Mouse (Mus musculus) kidney, adult 2 months (tissue): ENCODE measurements at regions not wholly inside any gene's neighbourhood (a gene's known extent, or its start where the extent isn't known, plus 50 kb on each side); places are given as distances from the start of the nearest gene placed in this dataset.

Source experiments
- DNase-seq: peaks from one replicate; pipeline ENCODE4 v3.0.0; 2021
- H3K27ac ChIP-seq: fragments of 200-500 bp; 2 replicates; pipeline ENCODE4 v1.5.1; 2012; ENCODE audit warnings: low read depth, low read length, control low read depth, inconsistent platforms; ENCODE audit not compliant: insufficient read depth
- H3K27me3 ChIP-seq: fragments of 200-500 bp; replicated peaks from 2 replicates; pipeline ENCODE4 v1.6.1; 2012; ENCODE audit warnings: mild to moderate bottlenecking, moderate library complexity, low read length, inconsistent platforms; ENCODE audit not compliant: control insufficient read depth, insufficient read depth
- H3K36me3 ChIP-seq: fragments of 200-500 bp; 2 replicates; pipeline ENCODE4 v1.6.1; 2012; ENCODE audit warnings: mild to moderate bottlenecking, moderate library complexity, low read length, inconsistent platforms; ENCODE audit not compliant: control insufficient read depth, insufficient read depth
- H3K4me1 ChIP-seq: fragments of 200-500 bp; 2 replicates; pipeline ENCODE4 v1.6.1; 2011; ENCODE audit warnings: low read length; ENCODE audit not compliant: control insufficient read depth, insufficient read depth
- H3K4me3 ChIP-seq: fragments of 200-500 bp; 2 replicates; pipeline ENCODE4 v1.5.1; 2011; ENCODE audit warnings: mild to moderate bottlenecking, low read depth, low read length, control low read depth; ENCODE audit not compliant: insufficient read depth
- CTCF ChIP-seq: fragments of 200-500 bp; conservative IDR thresholded peaks from 2 replicates; pipeline ENCODE4 v1.5.1; 2011; ENCODE audit warnings: low read depth, mild to moderate bottlenecking, control low read depth, low read length, moderate library complexity, mixed read lengths; ENCODE audit not compliant: insufficient read depth, insufficient read length
- POLR2A ChIP-seq: fragments of 200-500 bp; IDR thresholded peaks from one replicate; pipeline ENCODE4 v1.6.1; 2011; ENCODE audit warnings: low read depth, low read length, control low read depth
- WGBS: fragments of 180-500 bp; shearing (Covaris S2); methylation state at CpG from one replicate; pipeline ENCODE4 v1.1.7; 2018; 5-methylcytosine and 5-hydroxymethylcytosine counted together

- no peak for DNase-seq
- Histone ChIP-seq H3K4me1 (no peaks in the 10 kb centered on the region), H3K36me3 (no peaks in the 10 kb centered on the region), H3K27me3 (no peaks in the 10 kb centered on the region), H3K27ac (no peak overlapping the region), H3K4me3 (no peak overlapping the region)
- 80% methylated on average over 4 of the region's 4 CpGs for WGBS
- TF ChIP-seq CTCF (no peak), POLR2A (no peak)
Observed at GRCm38 (mm10) chr2:28141975-28142374, 50.8 kb upstream of the Olfm1 start.

GRCm38 (mm10) chr2:28141556-28141955 is 51.2 kb upstream of the Olfm1 start:
- Histone ChIP-seq H3K27me3 (no peaks in the 10 kb centered on the region), H3K27ac (no peak overlapping the region), H3K36me3 (no peaks in the 10 kb centered on the region), H3K4me3 (no peak overlapping the region), H3K4me1 (no peaks in the 10 kb centered on the region)
- no peak for DNase-seq
- WGBS: 86% methylated on average over 4 of the region's 4 CpGs
- TF ChIP-seq CTCF (no peak), POLR2A (no peak)

- DNase-seq: peak; percentile 60
- WGBS: 23% methylated on average over 6 of the region's 6 CpGs
- TF ChIP-seq CTCF (no peak), POLR2A (no peak)
Observed at GRCm38 (mm10) chr2:28138583-28138982, 53.9 kb upstream of the Fcnb start.

DNA sequence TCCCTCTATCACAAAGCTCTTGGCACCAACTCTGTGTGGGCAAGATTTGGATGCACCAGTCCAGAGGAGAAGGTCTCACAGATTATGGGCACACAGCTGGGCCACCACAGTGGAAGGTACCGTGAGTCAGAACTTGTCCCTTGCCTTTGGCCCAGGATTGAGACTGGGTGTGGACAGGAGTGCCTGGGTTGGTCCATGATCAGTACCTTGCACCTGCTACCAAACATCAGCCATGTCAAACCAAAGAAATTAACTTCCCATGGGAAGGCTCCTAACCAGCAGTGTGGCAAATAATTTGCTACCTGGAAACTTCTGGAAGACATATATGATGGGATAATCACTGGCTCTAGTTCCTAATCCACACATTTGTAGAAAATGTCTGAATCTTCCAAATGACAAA is 49.9 kb upstream of the Fcnb start:
- Histone ChIP-seq H3K27me3 (no peaks in the 10 kb centered on the region), H3K4me1 (no peaks in the 10 kb centered on the region), H3K27ac (no peak overlapping the region), H3K4me3 (no peak overlapping the region), H3K36me3 (no peaks in the 10 kb centered on the region)
- no peak for TF ChIP-seq CTCF
- no peak for TF ChIP-seq POLR2A
- 100% methylated on average over 1 of the region's 1 CpGs for WGBS
- DNase-seq: no peak

More at GRCm38 (mm10) chr2:28138583-28138982, 53.9 kb upstream of the Fcnb start:
- H3K27ac ChIP-seq: no peak overlapping the region
- no peak overlapping the region for H3K4me3 ChIP-seq
- H3K36me3 ChIP-seq: no peaks in the 10 kb centered on the region
- H3K27me3 ChIP-seq: no peaks in the 10 kb centered on the region
- H3K4me1 ChIP-seq: no peaks in the 10 kb centered on the region
